10 mouse cellular contexts compared by ENCODE assay signal in genomic region chr2:28770697-28771096, GRCm38 (mm10).
DNase-seq lines count a peak whose midpoint lies in the region; ATAC-seq and TF ChIP-seq lines count a peak whose summit lies in the region.
"Had no signal": no experiment of that assay in that cellular context is flagged by ENCODE, and none has a peak within 500 bp of the region (broad histone marks: within the 10 kb centered on the region; RNA-seq: fewer than 3 reads in every experiment).

No protein-coding gene starts in this region.

- H3K4me3 ChIP-seq in liver, postnatal 0 days (ENCODE audit: low read depth, low read length): no peak overlapping the region
- H3K4me3 ChIP-seq in heart, postnatal 0 days (ENCODE audit: low read depth, low read length): no peak overlapping the region
- H3K4me3 ChIP-seq: liver, embryonic 15.5 days had no signal

- H3K9me3 ChIP-seq in liver, postnatal 0 days (ENCODE audit: low read length): no peaks in the 10 kb centered on the region
- H3K9me3 ChIP-seq in heart, postnatal 0 days (replicated peaks; ENCODE audit: control insufficient read depth, low read length): no peaks in the 10 kb centered on the region
- H3K9me3 ChIP-seq: liver, embryonic 15.5 days had no signal

- TF ChIP-seq EP300 in liver, postnatal 0 days (IDR thresholded peaks at IDR 0.05; ENCODE audit: low read depth): no peak
- no peak; the same call in 1 of the 2 replicates for TF ChIP-seq EP300 in heart, postnatal 0 days (IDR thresholded peaks at IDR 0.05; ENCODE audit: low read depth)

- H3K27ac ChIP-seq in liver, postnatal 0 days (ENCODE audit: low read depth): peak overlapping the region; percentile 44; the same call in 1 of the 2 replicates
- H3K27ac ChIP-seq in heart, postnatal 0 days (ENCODE audit: low read depth): peak overlapping the region; percentile 59
- H3K27ac ChIP-seq: liver, embryonic 15.5 days had no signal

- H3K4me2 ChIP-seq in liver, postnatal 0 days (ENCODE audit: low read depth, low read length): no peak overlapping the region
- H3K4me2 ChIP-seq in heart, postnatal 0 days (ENCODE audit: low read depth, low read length): peak overlapping the region; percentile 36
- H3K4me2 ChIP-seq: liver, embryonic 15.5 days had no signal

- no peaks in the 10 kb centered on the region for H3K36me3 ChIP-seq in liver, postnatal 0 days (replicated peaks; ENCODE audit: insufficient read depth, low read length)
- H3K36me3 ChIP-seq in heart, postnatal 0 days (replicated peaks; ENCODE audit: control insufficient read depth, insufficient read depth, low read length): no peaks in the 10 kb centered on the region
- H3K36me3 ChIP-seq: liver, embryonic 15.5 days had no signal

- H3K27me3 ChIP-seq in liver, postnatal 0 days (ENCODE audit: insufficient read depth, low read length): 0 out of 2 replicates have a peak, but pooled peaks cover 3% of the 10 kb centered on the region
- no peaks in the 10 kb centered on the region for H3K27me3 ChIP-seq in heart, postnatal 0 days (ENCODE audit: control insufficient read depth, insufficient read depth, low read length)

- 18% methylated on average over 5 of the region's 5 CpGs for WGBS in liver, postnatal 0 days (ENCODE audit: insufficient replicate concordance)
- WGBS in heart, postnatal 0 days: 22% methylated on average over 5 of the region's 5 CpGs

- no peak for ATAC-seq in liver, postnatal 0 days
- ATAC-seq in heart, postnatal 0 days (ENCODE audit: insufficient read depth, low read depth): peak; percentile 74

- no peak for DNase-seq in liver, postnatal 0 days
- DNase-seq in liver: no peak
- DNase-seq in heart, postnatal 0 days (ENCODE audit: low spot score): peak; percentile 45
- DNase-seq in kidney, adult 11 months: peak; percentile 47
- peak; percentile 53 for DNase-seq in lung, postnatal 10 days
- DNase-seq in cerebellum, postnatal 25 days: no peak
- DNase-seq in yolk sac, embryonic 10.5 days (ENCODE audit: low spot score): no peak
- DNase-seq: cerebellum, adult 11 months; gastrocnemius, postnatal 36 days had no signal

- no peak overlapping the region for H3K9ac ChIP-seq in liver, postnatal 0 days (replicated peaks)
- H3K9ac ChIP-seq in heart, postnatal 0 days (replicated peaks; ENCODE audit: low read depth, low read length): no peak overlapping the region
- H3K9ac ChIP-seq: liver, embryonic 15.5 days had no signal

- H3K4me1 ChIP-seq in liver, postnatal 0 days (ENCODE audit: insufficient read depth): no peaks in the 10 kb centered on the region
- 0 out of 2 replicates have a peak, but pooled peaks cover 7% of the 10 kb centered on the region for H3K4me1 ChIP-seq in heart, postnatal 0 days (ENCODE audit: control insufficient read depth, insufficient read depth)

- no peak for TF ChIP-seq CTCF in liver, postnatal 0 days (IDR thresholded peaks at IDR 0.05; ENCODE audit: low read depth)
- no peak for TF ChIP-seq CTCF in heart, postnatal 0 days (IDR thresholded peaks at IDR 0.05; ENCODE audit: low read depth)

Comparison
In these comparisons a context has a peak if more than half of its experiments do, and no peak if none do; other contexts are left out.
1. DNase-seq: peak in heart, postnatal 0 days (single experiment), kidney, adult 11 months (single experiment) and lung, postnatal 10 days (single experiment); none in liver, postnatal 0 days (single experiment), liver (single experiment), cerebellum, postnatal 25 days (0 of 2) and yolk sac, embryonic 10.5 days (single experiment).